Mouse (Mus musculus) intestine, postnatal 0 days (tissue): ENCODE data around the gene BC053393. TPM values are rescaled to one million over a fixed set of nuclear protein-coding genes. Genes with fewer than 3 reads are reported as not detected.

ENCODE experiments used
- ATAC-seq: fragments of 200-750 bp; cut with Nextera tagmentation; 2 replicates; pipeline ENCODE4 v1.8.0; 2017; ENCODE audit warnings: mild to moderate bottlenecking, moderate TSS enrichment, moderate library complexity
- H3K27ac ChIP-seq: fragments of 300-500 bp; sonication (generic); 2 replicates; pipeline ENCODE4 v1.5.1; 2014; ENCODE audit warnings: mild to moderate bottlenecking, low read depth, low read length, moderate library complexity
- H3K27me3 ChIP-seq: fragments of 300-500 bp; sonication (generic); replicated peaks from 2 replicates; pipeline ENCODE4 v1.6.1; 2014; ENCODE audit warnings: low read length, mixed read lengths; ENCODE audit not compliant: control insufficient read depth, insufficient read depth
- H3K36me3 ChIP-seq: fragments of 300-500 bp; sonication (generic); 2 replicates; pipeline ENCODE4 v1.6.1; 2014; ENCODE audit warnings: mild to moderate bottlenecking, moderate library complexity; ENCODE audit not compliant: control insufficient read depth, insufficient read depth
- H3K4me1 ChIP-seq: fragments of 300-500 bp; sonication (generic); replicated peaks from 2 replicates; pipeline ENCODE4 v1.6.1; 2014; ENCODE audit warnings: antibody characterized with exemption, low read length, mixed read lengths; ENCODE audit not compliant: control insufficient read depth, insufficient read depth
- H3K4me2 ChIP-seq: fragments of 300-500 bp; sonication (generic); replicated peaks from 2 replicates; pipeline ENCODE4 v1.6.1; 2014; ENCODE audit warnings: low read depth, mild to moderate bottlenecking, moderate library complexity
- H3K4me3 ChIP-seq: fragments of 300-500 bp; sonication (generic); 2 replicates; pipeline ENCODE4 v1.5.1; 2014; ENCODE audit warnings: low read depth, low read length
- H3K9ac ChIP-seq: fragments of 300-500 bp; sonication (generic); 2 replicates; pipeline ENCODE4 v1.6.1; 2014; ENCODE audit warnings: mild to moderate bottlenecking, low read depth, low read length
- H3K9me3 ChIP-seq: fragments of 300-500 bp; sonication (generic); 2 replicates; pipeline ENCODE4 v1.6.1; 2016; ENCODE audit warnings: mixed run types; ENCODE audit not compliant: control insufficient read depth
- CTCF ChIP-seq: sonication (generic); IDR thresholded peaks from 2 replicates; pipeline ENCODE4 v1.5.1; 2016; ENCODE audit warnings: low read depth, mild to moderate bottlenecking, control low read depth, antibody characterized with exemption, moderate library complexity
- WGBS: fragments of 180-500 bp; shearing (Covaris S2); extraction: QIAGEN DNeasy Blood & Tissue Kit; methylation state at CpG from one replicate; pipeline ENCODE4 v1.1.7; 2014; 5-methylcytosine and 5-hydroxymethylcytosine counted together
- polyA plus RNA-seq: library from polyadenylated mRNA; unstranded; fragments of >200 nt; fragmentation: Nextera tagmentation; extraction: Ambion mirVana; gene quantifications from 2 replicates; pipeline ENCODE4 v1.2.1, GENCODE M21; 2015

BC053393 gene
- not detected in 2 replicates for polyA plus RNA-seq

GRCm38 (mm10) chr11:46571327-46571726 is at the start of gene BC053393:
TSS of gene BC053393 (plus strand) at chr11:46571536.
- WGBS, result 48% methylated on average over 1 of the region's 1 CpGs
- no peaks in the 10 kb centered on the region for H3K9me3 ChIP-seq
- H3K4me2 ChIP-seq, result no peak within 1 kb of the TSS
- no peak for TF ChIP-seq CTCF
- ATAC-seq, result no peak
- H3K36me3 ChIP-seq, result no peaks in the 10 kb centered on the region
- H3K4me3 ChIP-seq, result no peak within 1 kb of the TSS
- H3K9ac ChIP-seq, result no peak within 1 kb of the TSS
- no peaks in the 10 kb centered on the region for H3K4me1 ChIP-seq
- no peaks in the 10 kb centered on the region for H3K27me3 ChIP-seq
- no peak within 1 kb of the TSS for H3K27ac ChIP-seq

GRCm38 (mm10) chr11:46522719-46523118 is 48.6 kb upstream of the BC053393 start:
- no peaks in the 10 kb centered on the region for H3K36me3 ChIP-seq
- peak; percentile 48 for TF ChIP-seq CTCF
- H3K9me3 ChIP-seq, result no peaks in the 10 kb centered on the region
- no peaks in the 10 kb centered on the region for H3K4me1 ChIP-seq
- no peaks in the 10 kb centered on the region for H3K27me3 ChIP-seq
- no peak for ATAC-seq
- 81% methylated on average over 3 of the region's 3 CpGs for WGBS
- no peak overlapping the region for H3K27ac ChIP-seq
- no peak overlapping the region for H3K4me3 ChIP-seq
- no peak overlapping the region for H3K4me2 ChIP-seq
- no peak overlapping the region for H3K9ac ChIP-seq

- Histone ChIP-seq H3K36me3 (no peaks in the 10 kb centered on the region), H3K9me3 (no peaks in the 10 kb centered on the region), H3K4me3 (no peak within 1 kb of the TSS), H3K4me1 (no peaks in the 10 kb centered on the region), H3K9ac (no peak within 1 kb of the TSS), H3K27me3 (no peaks in the 10 kb centered on the region), H3K4me2 (no peak within 1 kb of the TSS), H3K27ac (no peak within 1 kb of the TSS)
- TF ChIP-seq CTCF, result no peak
- no peak for ATAC-seq
- WGBS, result 73% methylated on average over 2 of the region's 2 CpGs
Observed at GRCm38 (mm10) chr11:46523912-46524311, 47.4 kb upstream of the BC053393 start, which contains the start of gene Gm12169. TSS of gene Gm12169 (plus strand) at chr11:46524212.

- no peak for ATAC-seq
- no peak for TF ChIP-seq CTCF
- Histone ChIP-seq H3K9ac (no peak overlapping the region), H3K4me1 (no peaks in the 10 kb centered on the region), H3K27me3 (no peaks in the 10 kb centered on the region), H3K36me3 (no peaks in the 10 kb centered on the region), H3K27ac (no peak overlapping the region), H3K4me2 (no peak overlapping the region), H3K9me3 (no peaks in the 10 kb centered on the region), H3K4me3 (no peak overlapping the region)
- WGBS, result 56% methylated on average over 4 of the region's 4 CpGs
Observed at GRCm38 (mm10) chr11:46530149-46530548, 41.2 kb upstream of the BC053393 start.

GRCm38 (mm10) chr11:46536978-46537377 is 34.4 kb upstream of the BC053393 start:
- no peaks in the 10 kb centered on the region for H3K9me3 ChIP-seq
- WGBS, result 67% methylated on average over 4 of the region's 4 CpGs
- H3K9ac ChIP-seq, result no peak overlapping the region
- H3K4me1 ChIP-seq, result no peaks in the 10 kb centered on the region
- H3K27me3 ChIP-seq, result no peaks in the 10 kb centered on the region
- no peak overlapping the region for H3K27ac ChIP-seq
- H3K4me3 ChIP-seq, result no peak overlapping the region
- no peak for ATAC-seq
- no peaks in the 10 kb centered on the region for H3K36me3 ChIP-seq
- no peak for TF ChIP-seq CTCF
- no peak overlapping the region for H3K4me2 ChIP-seq

GRCm38 (mm10) chr11:46543530-46543929 is 27.8 kb upstream of the BC053393 start:
- no peaks in the 10 kb centered on the region for H3K4me1 ChIP-seq
- H3K4me2 ChIP-seq, result no peak overlapping the region
- no peak overlapping the region for H3K4me3 ChIP-seq
- H3K36me3 ChIP-seq, result no peaks in the 10 kb centered on the region
- H3K9ac ChIP-seq, result no peak overlapping the region
- TF ChIP-seq CTCF, result no peak
- no peak for ATAC-seq
- H3K27ac ChIP-seq, result no peak overlapping the region
- no peaks in the 10 kb centered on the region for H3K27me3 ChIP-seq
- H3K9me3 ChIP-seq, result no peaks in the 10 kb centered on the region
- 83% methylated on average over 2 of the region's 2 CpGs for WGBS

- 72% methylated on average over 4 of the region's 4 CpGs for WGBS
- TF ChIP-seq CTCF, result no peak
- H3K36me3 ChIP-seq, result no peaks in the 10 kb centered on the region
Observed at GRCm38 (mm10) chr11:46549721-46550120, 21.6 kb upstream of the BC053393 start.

More at GRCm38 (mm10) chr11:46549721-46550120, 21.6 kb upstream of the BC053393 start:
- ATAC-seq, result no peak
- Histone ChIP-seq H3K27me3 (no peaks in the 10 kb centered on the region), H3K4me3 (no peak overlapping the region), H3K9ac (no peak overlapping the region), H3K4me1 (no peaks in the 10 kb centered on the region), H3K4me2 (no peak overlapping the region), H3K9me3 (no peaks in the 10 kb centered on the region), H3K27ac (no peak overlapping the region)
